Mouse (Mus musculus): Measurements from ENCODE around the gene Midn.

Gene Midn

GRCm38 (mm10) chr10:80147719-80148601 lies at the start of gene Midn:
Gene Midn, plus strand, starts transcription at chr10:80148272.
- in situ Hi-C loops (cut with MboI) = no loop called here

- in situ Hi-C loops (cut with MboI) = no loop called here
Measured at GRCm38 (mm10) chr10:80098630-80099029, 49.4 kb upstream of the Midn start.

DNA sequence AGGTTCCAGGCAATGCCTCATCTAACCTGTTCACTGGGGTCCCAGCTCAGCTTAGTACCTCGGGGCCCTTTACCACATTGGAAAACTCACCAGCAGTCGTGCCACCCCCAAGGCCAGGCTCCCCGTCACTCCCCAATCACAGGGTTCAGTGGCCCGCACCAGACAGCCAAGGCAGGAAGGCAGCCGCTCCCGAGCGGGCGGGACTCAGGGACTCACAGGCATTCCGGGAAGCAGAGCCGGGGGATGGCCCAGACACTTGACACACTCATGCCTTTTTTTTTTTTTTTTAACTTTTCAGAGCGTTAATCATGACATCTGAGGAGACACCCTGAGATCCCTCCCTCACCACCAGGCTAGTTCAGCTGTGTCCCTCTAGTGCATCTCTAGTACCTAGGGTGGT lies 47.1 kb upstream of the Midn start:
- in situ Hi-C loops (cut with MboI) = no loop called here

- in situ Hi-C loops (cut with MboI) = no loop called here
Measured at GRCm38 (mm10) chr10:80102216-80102915, 45.7 kb upstream of the Midn start.

- in situ Hi-C loops (cut with MboI) = no loop called here
Measured at GRCm38 (mm10) chr10:80103032-80103431, 45.0 kb upstream of the Midn start.

DNA sequence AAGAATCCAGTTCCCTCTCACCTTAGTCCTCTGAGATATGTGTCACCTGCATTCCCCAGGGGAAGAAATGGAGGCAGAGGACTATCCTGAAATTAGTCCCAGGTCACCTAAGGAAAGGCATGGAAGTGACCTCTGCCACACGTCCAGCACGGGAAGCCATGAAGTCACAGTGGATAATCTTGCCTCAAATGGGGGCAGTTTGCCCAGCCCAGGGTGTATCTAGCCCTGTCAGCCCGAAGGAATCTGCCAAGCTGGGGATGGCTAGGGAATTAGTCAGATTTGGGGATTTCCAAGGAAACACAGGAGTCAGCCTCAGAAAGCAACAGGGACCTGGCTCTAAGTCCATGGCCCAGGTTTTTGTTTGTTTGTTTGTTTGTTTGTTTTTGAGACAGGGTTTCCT lies 43.9 kb upstream of the Midn start:
- in situ Hi-C loops (cut with MboI) = no loop called here

- in situ Hi-C loops (cut with MboI) = no loop called here
Measured at GRCm38 (mm10) chr10:80105460-80105859, 42.6 kb upstream of the Midn start, which contains the start of gene Sbno2. Gene Sbno2, minus strand, starts transcription at chr10:80105571.

GRCm38 (mm10) chr10:80105926-80106325 lies 42.1 kb upstream of the Midn start:
- in situ Hi-C loops (cut with MboI) = no loop called here

- in situ Hi-C loops (cut with MboI) = no loop called here
Measured at GRCm38 (mm10) chr10:80107678-80108077, 40.4 kb upstream of the Midn start.

DNA sequence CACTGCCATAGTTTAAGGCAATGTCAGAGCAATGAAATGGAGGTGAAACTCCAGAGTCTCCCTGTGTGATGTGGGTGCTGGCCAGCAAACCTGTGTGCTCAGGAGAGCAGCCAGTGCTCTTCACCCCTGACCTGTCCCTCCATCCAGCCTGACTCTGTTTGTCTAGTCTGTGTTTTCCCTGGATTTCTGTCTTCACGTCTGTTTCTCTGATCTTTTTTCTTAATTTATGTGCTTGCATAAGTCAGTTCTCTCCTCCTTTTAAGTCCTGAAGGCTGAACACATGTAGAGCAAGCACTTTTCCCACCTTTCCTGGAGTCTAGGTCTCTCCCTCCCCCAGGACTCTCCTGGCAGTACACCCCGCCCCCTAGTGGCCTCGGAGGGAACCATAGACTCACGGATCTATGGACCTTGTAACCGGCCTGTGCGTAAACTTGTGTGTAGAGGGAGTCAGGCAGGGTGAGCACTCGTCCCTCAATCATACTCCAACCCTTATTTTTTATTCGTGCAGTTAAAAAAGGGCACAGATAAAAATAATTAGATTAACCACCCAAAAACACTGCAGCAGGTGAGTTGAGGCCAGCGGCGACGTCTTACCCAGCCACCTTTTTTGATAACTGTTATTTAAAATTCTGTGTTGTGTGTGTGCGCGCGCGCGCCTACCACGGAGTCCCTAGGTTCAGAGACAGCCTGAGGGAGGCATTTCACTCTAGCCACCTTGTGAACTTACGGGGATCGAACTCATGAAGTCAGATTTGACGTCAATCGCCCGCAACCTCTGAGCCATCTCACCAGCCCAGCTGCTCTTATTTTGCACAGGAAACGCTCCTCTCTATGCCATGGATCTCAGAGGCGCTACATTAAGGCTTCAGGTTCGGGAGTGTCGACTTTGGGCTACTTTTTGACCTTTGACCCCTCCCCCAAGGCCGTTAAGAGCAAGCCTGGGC lies 33.5 kb upstream of the Midn start:
- in situ Hi-C loops (cut with MboI) = no loop called here

GRCm38 (mm10) chr10:80115290-80115943 lies 32.7 kb upstream of the Midn start, which contains the start of gene Stk11:
Gene Stk11, plus strand, starts transcription at chr10:80115803.
- in situ Hi-C loops (cut with MboI) = no loop called here

DNA sequence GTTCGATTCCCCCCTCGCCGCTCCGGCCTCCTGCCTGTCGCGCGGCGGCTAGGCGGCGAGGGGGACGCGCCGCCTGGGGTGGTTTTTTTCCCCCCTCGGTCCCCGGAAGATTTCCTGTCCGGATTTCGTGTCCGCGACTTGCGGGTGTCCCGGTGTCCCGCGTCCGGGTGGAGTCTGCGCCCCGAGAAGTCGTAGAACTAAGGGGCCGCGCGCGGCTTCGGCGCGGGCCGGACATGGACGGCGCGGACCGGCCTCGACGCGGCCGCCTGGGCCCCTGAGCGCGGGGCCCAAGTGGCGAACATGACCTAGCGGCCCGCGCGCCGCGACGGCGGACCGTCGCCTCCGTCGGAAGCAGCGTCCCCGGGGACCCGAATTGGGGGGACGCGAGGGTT lies 32.1 kb upstream of the Midn start:
- in situ Hi-C loops (cut with MboI) = no loop called here

- in situ Hi-C loops (cut with MboI) = no loop called here
Measured at GRCm38 (mm10) chr10:80116563-80116926, 31.5 kb upstream of the Midn start.

DNA sequence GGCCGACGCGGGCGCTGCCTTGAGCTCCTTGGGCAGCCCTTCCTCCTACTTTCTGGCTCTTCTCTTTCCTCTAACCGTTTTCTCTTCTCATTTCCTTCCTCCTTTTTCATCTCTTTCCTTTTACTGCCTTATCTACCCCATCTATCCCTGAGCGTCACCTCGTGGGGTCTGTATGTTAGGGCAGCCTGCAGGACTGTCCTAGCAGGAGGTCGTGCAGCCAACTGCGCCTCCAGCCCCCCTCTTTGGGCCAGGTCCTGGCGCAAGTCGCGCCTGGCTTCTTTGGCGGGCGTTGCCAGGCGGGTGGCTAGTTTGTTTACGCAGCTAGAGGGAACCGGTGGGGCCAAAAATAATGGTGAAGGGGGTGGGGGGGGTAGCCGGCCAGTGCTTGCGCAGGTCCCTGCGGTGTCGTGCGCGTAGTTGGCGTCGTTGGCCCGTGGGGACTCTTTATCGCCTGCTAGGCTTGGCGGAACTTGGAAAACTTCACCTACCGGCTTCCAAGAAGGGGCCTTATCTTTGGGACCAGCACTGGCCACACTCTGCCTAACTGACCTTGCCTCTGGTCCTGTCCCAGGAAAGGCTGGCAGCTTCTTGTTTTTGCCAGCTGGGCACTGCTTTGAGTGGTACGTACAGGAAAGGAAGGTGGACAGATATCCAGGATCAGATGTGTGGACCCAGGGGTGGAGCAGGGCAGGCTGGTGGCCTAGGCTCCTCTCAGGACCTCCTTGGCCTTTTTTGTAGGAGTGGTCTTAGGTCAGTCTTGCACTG lies 31.0 kb upstream of the Midn start:
- in situ Hi-C loops (cut with MboI) = no loop called here

DNA sequence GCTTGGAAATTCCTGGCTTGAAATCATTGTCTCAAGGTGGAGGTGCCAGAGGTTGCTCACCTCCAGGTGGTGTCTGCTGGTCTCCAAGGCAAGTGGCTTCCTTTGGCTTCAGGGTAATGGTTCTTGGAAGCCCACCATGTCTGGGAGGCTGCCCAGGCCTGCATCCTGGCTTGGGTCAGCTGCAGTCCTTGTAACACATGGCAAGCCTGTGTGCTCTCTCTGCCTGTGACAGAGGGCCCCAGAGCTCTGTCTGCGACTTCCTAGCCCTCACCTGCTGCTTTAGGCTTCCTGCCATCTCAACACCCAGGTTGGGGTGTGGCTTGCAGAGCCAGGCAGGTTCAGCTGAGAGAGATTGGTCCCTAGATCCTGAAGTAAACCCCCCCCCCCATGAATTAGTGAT lies 30.3 kb upstream of the Midn start:
- in situ Hi-C loops (cut with MboI) = no loop called here

DNA sequence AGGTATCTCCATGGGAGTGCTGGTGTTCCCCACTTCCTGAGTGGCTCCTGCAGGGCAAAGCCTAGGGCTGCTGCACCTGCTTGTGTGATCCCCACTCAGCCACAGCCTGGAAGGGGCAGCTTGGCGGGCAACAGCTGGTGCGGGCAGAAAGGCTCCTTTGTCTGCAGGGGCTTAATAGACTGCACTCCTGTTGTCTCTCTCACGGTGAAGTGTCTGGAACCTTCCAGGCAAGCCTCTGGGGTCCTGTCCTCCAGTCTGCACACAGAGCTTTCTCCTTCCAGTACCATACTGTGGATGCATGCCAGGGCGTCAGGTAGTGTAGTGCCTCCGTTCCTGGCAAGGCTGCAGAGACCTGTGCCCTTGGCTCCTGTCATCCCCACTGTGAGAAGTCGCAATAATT lies 29.5 kb upstream of the Midn start:
- in situ Hi-C loops (cut with MboI) = no loop called here

DNA sequence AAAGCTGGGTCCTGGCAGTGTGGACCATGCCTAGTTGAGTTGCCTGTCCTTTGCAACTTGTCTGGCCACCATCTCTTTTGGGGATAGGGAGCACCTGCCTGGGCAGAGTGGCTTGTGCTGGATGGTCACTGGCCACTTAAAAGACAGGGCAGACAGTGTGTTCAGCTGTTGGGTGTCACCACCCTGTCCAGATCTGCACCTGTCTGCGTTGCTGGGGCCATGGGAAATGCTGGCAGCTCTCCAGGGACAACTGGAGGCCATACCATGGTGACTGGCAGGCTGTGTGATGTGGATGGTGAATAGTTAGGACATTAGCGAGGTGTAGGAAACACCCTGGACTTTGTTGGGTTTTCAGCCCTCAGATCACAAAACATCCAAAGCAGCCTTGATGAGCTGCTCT lies 27.9 kb upstream of the Midn start:
- in situ Hi-C loops (cut with MboI) = no loop called here

- in situ Hi-C loops (cut with MboI) = no loop called here
Measured at GRCm38 (mm10) chr10:80121639-80122038, 26.4 kb upstream of the Midn start.

GRCm38 (mm10) chr10:80123932-80124562 lies 24.0 kb upstream of the Midn start:
- in situ Hi-C loops (cut with MboI) = no loop called here

- in situ Hi-C loops (cut with MboI) = no loop called here
Measured at GRCm38 (mm10) chr10:80127920-80128319, 20.2 kb upstream of the Midn start.

All from mature B cell (primary cell).